Mouse (Mus musculus): ENCODE measurements at regions not wholly inside any gene's neighbourhood (a gene's known extent, or its start where the extent isn't known, plus 50 kb on each side); places are given as distances from the start of the nearest gene placed in this dataset.

DNA sequence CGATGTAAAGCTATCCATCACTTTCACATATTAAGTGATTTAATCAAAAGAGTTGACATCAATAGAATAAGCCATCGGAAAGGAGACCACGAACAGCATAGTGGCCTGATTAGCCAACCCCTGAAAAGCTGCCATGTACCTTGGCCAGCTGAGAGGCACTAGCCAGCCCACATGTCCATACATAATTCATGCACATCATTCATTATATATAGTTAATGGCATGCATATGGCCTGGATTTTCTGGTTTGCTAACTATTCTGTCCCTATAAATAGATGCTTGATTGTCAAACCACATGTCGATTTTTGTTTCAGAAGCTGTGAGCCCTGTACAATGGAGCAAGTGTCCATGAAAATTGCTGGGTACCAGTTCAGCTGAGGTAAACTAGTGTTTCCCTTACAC is 93.5 kb upstream of the Slc28a3 start:
- 82% methylated on average over 4 of the region's 4 CpGs for WGBS
- no peak for ATAC-seq (ENCODE audit: insufficient number of reproducible peaks, low FRiP score)
- no peaks in the 10 kb centered on the region for H3K9me3 ChIP-seq (replicated peaks)
- H3K27me3 ChIP-seq (replicated peaks) = no peaks in the 10 kb centered on the region
- H3K4me1 ChIP-seq (replicated peaks) = no peaks in the 10 kb centered on the region
- H3K27ac ChIP-seq (ENCODE audit: poor library complexity, severe bottlenecking) = no peak overlapping the region
- no peaks in the 10 kb centered on the region for H3K36me3 ChIP-seq
- H3K9ac ChIP-seq = no peak overlapping the region
- H3K4me2 ChIP-seq = no peak overlapping the region
- no peak overlapping the region for H3K4me3 ChIP-seq

DNA sequence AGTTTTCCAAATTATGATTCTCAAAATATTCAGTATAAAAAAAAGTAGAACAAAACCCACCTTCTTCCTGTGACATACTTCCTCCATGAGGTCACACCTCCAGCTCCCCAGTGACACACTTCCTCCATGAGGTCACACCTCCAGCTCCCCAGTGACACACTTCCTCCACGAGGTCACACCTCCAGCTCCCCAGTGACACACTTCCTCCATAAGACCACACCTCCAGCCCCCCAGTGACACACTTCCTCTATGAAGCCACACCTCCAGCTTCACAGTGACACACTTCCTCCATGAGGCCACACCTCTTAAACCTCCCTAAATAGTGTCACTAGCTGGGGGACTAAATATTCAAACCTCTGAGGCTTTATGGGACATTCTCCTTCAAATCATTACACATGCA is 89.8 kb upstream of the Ntrk2 start:
- H3K27me3 ChIP-seq (replicated peaks) = no peaks in the 10 kb centered on the region
- ATAC-seq (ENCODE audit: insufficient number of reproducible peaks, low FRiP score) = no peak
- H3K27ac ChIP-seq (ENCODE audit: poor library complexity, severe bottlenecking) = no peak overlapping the region
- H3K36me3 ChIP-seq = no peaks in the 10 kb centered on the region
- no peak overlapping the region for H3K4me2 ChIP-seq
- no peak overlapping the region for H3K4me3 ChIP-seq
- 60% methylated on average over 1 of the region's 1 CpGs for WGBS
- no peaks in the 10 kb centered on the region for H3K4me1 ChIP-seq (replicated peaks)
- H3K9ac ChIP-seq = no peak overlapping the region
- peaks cover 10% of the 10 kb centered on the region; the same call in 1 of the 2 replicates for H3K9me3 ChIP-seq (replicated peaks)

DNA sequence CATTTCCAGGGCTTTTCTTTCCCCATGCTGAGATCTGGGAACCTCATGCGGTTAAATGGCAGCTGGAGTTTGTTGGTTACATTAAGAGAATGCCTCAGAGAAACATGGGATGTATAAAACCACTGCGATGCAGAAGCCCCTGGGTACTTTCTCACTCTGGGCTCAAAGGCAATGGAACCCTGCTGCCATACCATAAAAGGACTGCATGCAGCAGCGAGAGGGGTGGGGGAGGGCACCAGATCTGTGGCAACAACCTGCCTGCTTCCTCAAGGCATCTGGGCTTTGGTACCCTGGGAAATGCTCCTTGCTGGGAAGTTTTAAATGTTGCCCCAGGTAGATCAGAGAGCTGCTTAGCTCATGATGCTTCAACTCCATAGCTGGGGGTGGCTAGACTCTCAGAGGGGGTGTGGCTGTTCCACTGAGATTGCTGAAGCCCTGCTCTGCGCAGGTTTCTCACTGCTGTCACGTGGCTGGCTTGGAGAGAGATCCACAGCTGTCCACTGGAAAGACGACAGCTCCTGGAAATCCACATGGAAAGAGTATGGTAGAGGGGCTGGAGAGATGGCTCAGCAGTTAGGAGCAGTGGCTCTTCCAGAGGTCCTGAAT is 75.8 kb upstream of the Ntrk2 start:
- 19% methylated on average over 6 of the region's 6 CpGs for WGBS
- Histone ChIP-seq H3K4me3 (no peak overlapping the region), H3K4me2 (peak overlapping the region; percentile 32)

DNA sequence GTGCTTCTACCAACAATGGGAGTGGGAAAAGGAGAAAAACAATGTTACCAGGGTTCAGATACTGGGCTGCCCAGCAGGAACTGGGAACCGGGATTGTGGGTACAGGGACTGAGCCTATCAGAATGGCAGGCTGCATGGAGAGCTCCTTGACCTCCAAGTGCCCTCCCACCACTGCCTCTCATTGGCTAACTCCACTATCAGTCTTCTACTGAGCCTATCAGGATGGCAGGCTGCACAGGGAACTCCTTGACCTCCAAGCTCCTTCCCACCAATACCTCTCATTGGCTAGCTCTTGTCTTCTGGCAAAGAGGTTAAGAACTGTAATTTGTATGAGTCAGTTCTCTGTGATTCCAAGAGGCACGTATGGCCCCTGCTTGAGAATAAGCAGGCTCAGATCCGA is 73.6 kb upstream of the Ntrk2 start:
- Histone ChIP-seq H3K4me3 (no peak overlapping the region), H3K36me3 (no peaks in the 10 kb centered on the region), H3K4me2 (no peak overlapping the region), H3K27me3 (replicated peaks) (0 out of 2 replicates have a peak, but pooled peaks cover 3% of the 10 kb centered on the region), H3K9ac (no peak overlapping the region), H3K9me3 (replicated peaks) (no peaks in the 10 kb centered on the region), H3K27ac (ENCODE audit: poor library complexity, severe bottlenecking) (no peak overlapping the region), H3K4me1 (replicated peaks) (peaks cover 7% of the 10 kb centered on the region)
- WGBS = 65% methylated on average over 3 of the region's 3 CpGs
- ATAC-seq (ENCODE audit: insufficient number of reproducible peaks, low FRiP score) = no peak

More for the DNA sequence above, 75.8 kb upstream of the Ntrk2 start:
- H3K27me3 ChIP-seq (replicated peaks) = 0 out of 2 replicates have a peak, but pooled peaks cover 3% of the 10 kb centered on the region
- no peaks in the 10 kb centered on the region for H3K9me3 ChIP-seq (replicated peaks)
- peaks cover 7% of the 10 kb centered on the region for H3K4me1 ChIP-seq (replicated peaks)
- H3K9ac ChIP-seq = no peak overlapping the region
- no peak overlapping the region for H3K27ac ChIP-seq (ENCODE audit: poor library complexity, severe bottlenecking)
- no peaks in the 10 kb centered on the region for H3K36me3 ChIP-seq
- ATAC-seq (ENCODE audit: insufficient number of reproducible peaks, low FRiP score) = no peak

DNA sequence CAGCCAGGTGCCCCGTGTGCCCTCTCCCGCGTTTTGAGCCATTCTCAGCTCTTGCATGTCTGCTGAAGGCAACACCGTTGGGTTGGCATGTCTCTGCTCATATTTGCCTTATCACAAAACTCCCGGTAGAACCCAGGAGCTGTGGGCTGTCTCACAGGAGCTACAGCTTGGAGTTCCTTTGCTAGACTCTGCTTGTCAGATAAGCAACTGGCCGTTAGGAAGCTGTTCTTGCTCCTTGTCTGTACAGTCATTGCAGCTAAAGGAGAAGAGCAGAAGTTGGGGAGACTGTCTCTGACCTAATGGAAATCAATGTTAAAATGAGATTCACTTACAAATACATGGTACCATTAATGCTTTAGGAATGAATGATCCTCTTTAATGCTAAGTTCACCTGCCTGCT is 72.8 kb upstream of the Ntrk2 start:
- 55% methylated on average over 6 of the region's 6 CpGs for WGBS

DNA sequence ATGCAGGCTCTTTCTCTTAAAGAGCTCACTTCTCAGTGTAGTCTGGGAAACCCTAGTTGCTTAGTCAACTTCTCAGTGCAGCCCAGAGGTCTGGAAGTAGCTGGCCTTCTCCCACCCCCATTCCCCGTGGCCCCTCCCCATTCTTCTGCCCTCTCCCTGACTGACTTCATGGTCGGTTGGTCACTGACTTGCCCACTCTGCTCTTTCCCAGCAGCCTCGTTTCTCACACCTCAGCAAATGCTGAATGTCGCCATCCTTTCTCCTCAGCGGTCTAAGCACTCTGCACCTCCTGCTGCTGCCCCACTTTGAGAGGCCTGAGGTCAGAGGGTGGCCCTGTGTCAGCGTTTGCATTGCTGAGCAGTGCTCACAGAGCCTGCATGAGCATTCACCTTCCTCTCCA is 70.8 kb upstream of the Ntrk2 start:
- no peaks in the 10 kb centered on the region for H3K9me3 ChIP-seq (replicated peaks)
- no peaks in the 10 kb centered on the region for H3K27me3 ChIP-seq (replicated peaks)
- ATAC-seq (ENCODE audit: insufficient number of reproducible peaks, low FRiP score) = no peak
- peaks cover 3% of the 10 kb centered on the region for H3K4me1 ChIP-seq (replicated peaks)
- 20% methylated on average over 6 of the region's 6 CpGs for WGBS
- H3K27ac ChIP-seq (ENCODE audit: poor library complexity, severe bottlenecking) = no peak overlapping the region
- no peak overlapping the region for H3K4me2 ChIP-seq
- no peak overlapping the region for H3K4me3 ChIP-seq
- no peaks in the 10 kb centered on the region for H3K36me3 ChIP-seq
- no peak overlapping the region for H3K9ac ChIP-seq

More for the DNA sequence above, 72.8 kb upstream of the Ntrk2 start:
- no peak overlapping the region for H3K4me2 ChIP-seq
- no peaks in the 10 kb centered on the region for H3K9me3 ChIP-seq (replicated peaks)
- H3K27me3 ChIP-seq (replicated peaks) = no peaks in the 10 kb centered on the region
- H3K4me3 ChIP-seq = no peak overlapping the region
- H3K27ac ChIP-seq (ENCODE audit: poor library complexity, severe bottlenecking) = no peak overlapping the region
- H3K4me1 ChIP-seq (replicated peaks) = peaks cover 7% of the 10 kb centered on the region
- no peaks in the 10 kb centered on the region for H3K36me3 ChIP-seq
- no peak overlapping the region for H3K9ac ChIP-seq
- ATAC-seq (ENCODE audit: insufficient number of reproducible peaks, low FRiP score) = no peak

DNA sequence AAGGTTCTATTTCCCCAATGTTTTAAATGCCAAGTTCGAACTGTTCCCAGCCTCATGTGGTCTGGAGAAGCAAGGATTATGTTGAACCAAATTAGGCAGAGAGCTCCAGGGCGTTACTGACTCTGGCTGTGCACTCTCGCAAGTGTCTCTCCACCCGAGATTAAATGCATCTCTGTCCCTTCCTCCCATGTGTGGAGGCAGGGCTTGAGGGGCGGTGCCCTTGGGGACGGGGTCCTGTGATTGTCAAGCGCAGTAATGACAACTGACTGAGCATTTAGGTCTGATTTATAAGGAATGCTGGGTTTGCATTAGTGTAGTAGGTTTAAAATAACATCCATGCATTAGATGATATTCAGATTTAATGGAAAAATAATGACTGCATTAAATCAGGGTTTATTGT is 65.6 kb upstream of the Ntrk2 start:
- H3K27me3 ChIP-seq (replicated peaks) = no peaks in the 10 kb centered on the region
- H3K9me3 ChIP-seq (replicated peaks) = peaks cover 6% of the 10 kb centered on the region; the same call in 1 of the 2 replicates
- H3K4me3 ChIP-seq = no peak overlapping the region
- WGBS = 52% methylated on average over 7 of the region's 7 CpGs
- no peaks in the 10 kb centered on the region for H3K36me3 ChIP-seq
- ATAC-seq (ENCODE audit: insufficient number of reproducible peaks, low FRiP score) = no peak
- no peaks in the 10 kb centered on the region for H3K4me1 ChIP-seq (replicated peaks)
- no peak overlapping the region for H3K9ac ChIP-seq
- H3K4me2 ChIP-seq = no peak overlapping the region
- H3K27ac ChIP-seq (ENCODE audit: poor library complexity, severe bottlenecking) = no peak overlapping the region

DNA sequence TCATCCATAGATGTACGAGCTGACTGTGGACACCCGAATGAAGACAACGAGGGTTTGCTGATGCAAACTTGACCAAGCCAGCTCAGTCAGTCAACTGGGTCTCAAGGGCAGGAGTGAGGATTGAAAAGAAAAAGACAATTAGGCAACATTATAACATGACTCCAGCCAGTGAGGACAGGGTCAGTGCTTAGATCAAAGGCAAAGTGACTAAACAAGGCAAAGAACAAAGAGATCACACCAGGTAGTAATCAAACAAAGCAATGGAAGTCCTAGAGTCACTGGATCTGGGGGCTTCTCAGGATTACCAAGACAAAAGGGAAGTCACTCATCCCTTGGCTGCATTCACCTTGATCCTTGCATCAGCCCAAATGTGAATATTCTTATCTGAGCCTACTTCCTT is 60.3 kb upstream of the Ntrk2 start:
- H3K9ac ChIP-seq = no peak overlapping the region
- no peak overlapping the region for H3K27ac ChIP-seq (ENCODE audit: poor library complexity, severe bottlenecking)
- no peak overlapping the region for H3K4me3 ChIP-seq
- no peak overlapping the region for H3K4me2 ChIP-seq
- no peaks in the 10 kb centered on the region for H3K36me3 ChIP-seq
- H3K9me3 ChIP-seq (replicated peaks) = peaks cover 6% of the 10 kb centered on the region; the same call in 1 of the 2 replicates
- WGBS = 81% methylated on average over 3 of the region's 3 CpGs
- H3K4me1 ChIP-seq (replicated peaks) = no peaks in the 10 kb centered on the region
- H3K27me3 ChIP-seq (replicated peaks) = no peaks in the 10 kb centered on the region
- no peak for ATAC-seq (ENCODE audit: insufficient number of reproducible peaks, low FRiP score)

DNA sequence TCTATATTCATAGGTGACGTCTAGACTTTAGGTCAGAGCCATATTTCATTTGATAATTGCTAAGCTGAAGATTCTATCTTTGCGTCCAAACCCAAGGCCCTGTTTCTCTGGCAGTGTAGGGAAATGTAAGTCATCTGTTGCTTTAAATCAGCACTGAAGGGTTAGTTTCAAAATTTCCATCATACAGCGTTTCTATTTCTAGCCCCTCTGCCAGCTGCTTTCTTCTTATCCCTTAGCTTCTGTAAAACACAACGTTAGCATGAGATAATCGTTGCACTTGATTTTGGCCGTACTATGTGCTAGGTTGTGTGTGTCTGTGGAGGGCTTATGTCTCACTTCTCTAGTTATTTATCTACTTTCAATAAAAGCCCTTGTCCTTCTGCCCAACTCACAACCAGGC is 58.7 kb upstream of the Ntrk2 start:
- no peak for ATAC-seq (ENCODE audit: insufficient number of reproducible peaks, low FRiP score)
- no peaks in the 10 kb centered on the region for H3K27me3 ChIP-seq (replicated peaks)
- peaks cover 6% of the 10 kb centered on the region; the same call in 1 of the 2 replicates for H3K9me3 ChIP-seq (replicated peaks)
- no peak overlapping the region for H3K9ac ChIP-seq
- no peak overlapping the region for H3K4me3 ChIP-seq
- H3K27ac ChIP-seq (ENCODE audit: poor library complexity, severe bottlenecking) = no peak overlapping the region
- 57% methylated on average over 6 of the region's 6 CpGs for WGBS
- H3K4me2 ChIP-seq = no peak overlapping the region
- H3K4me1 ChIP-seq (replicated peaks) = no peaks in the 10 kb centered on the region
- H3K36me3 ChIP-seq = no peaks in the 10 kb centered on the region

DNA sequence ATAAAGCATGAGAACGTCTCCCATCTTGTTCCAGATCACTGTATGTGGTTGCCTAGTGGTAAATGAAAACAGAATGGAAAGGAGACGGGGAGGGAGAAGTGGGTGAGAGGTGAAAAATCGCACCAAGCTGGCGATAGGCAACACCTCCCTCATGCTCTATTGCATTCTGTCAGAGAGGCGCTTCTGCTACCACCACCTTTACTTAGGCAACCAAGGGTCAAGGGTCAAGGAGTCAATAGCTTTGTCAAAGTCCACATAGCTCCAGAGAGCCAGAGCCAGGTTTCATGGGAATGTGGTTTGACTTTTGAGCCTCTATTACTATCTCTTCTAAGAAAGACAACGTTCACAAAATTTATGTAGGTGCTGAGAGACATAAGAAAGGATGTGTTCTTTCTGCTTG is 50.2 kb upstream of the Ntrk2 start:
- no peak for ATAC-seq (ENCODE audit: insufficient number of reproducible peaks, low FRiP score)
- Histone ChIP-seq H3K36me3 (no peaks in the 10 kb centered on the region), H3K27me3 (replicated peaks) (no peaks in the 10 kb centered on the region; the same call in none of the 2 replicates), H3K4me1 (replicated peaks) (no peaks in the 10 kb centered on the region), H3K9me3 (replicated peaks) (no peaks in the 10 kb centered on the region), H3K4me3 (no peak overlapping the region), H3K27ac (ENCODE audit: poor library complexity, severe bottlenecking) (no peak overlapping the region), H3K4me2 (no peak overlapping the region), H3K9ac (no peak overlapping the region)
- WGBS = 70% methylated on average over 6 of the region's 6 CpGs

Data from heart, embryonic 12.5 days (tissue).